Mouse (Mus musculus) midbrain, postnatal 0 days (tissue): ENCODE measurements around the gene Thsd4. TPM values are rescaled to one million over a fixed set of nuclear protein-coding genes. Genes with fewer than 3 reads are reported as not detected.

Experiments
- ATAC-seq: fragments of 200-750 bp; cut with Nextera tagmentation; 2 replicates; pipeline ENCODE4 v1.8.0; 2017; ENCODE audit warnings: moderate number of reproducible peaks, mild to moderate bottlenecking, moderate TSS enrichment, moderate library complexity; ENCODE audit not compliant: low FRiP score
- DNase-seq: peaks from one replicate; pipeline ENCODE4 v3.0.0-alpha.2; 2015; ENCODE audit warnings: low spot score
- H3K27ac ChIP-seq: fragments of 300-500 bp; sonication (generic); 2 replicates; pipeline ENCODE4 v1.5.1; 2014; ENCODE audit warnings: low read depth, mild to moderate bottlenecking, low read length, mixed read lengths
- H3K27me3 ChIP-seq: fragments of 300-500 bp; sonication (generic); 2 replicates; pipeline ENCODE4 v1.6.1; 2014; ENCODE audit warnings: low read length, control low read depth, mixed read lengths; ENCODE audit not compliant: insufficient read depth
- H3K36me3 ChIP-seq: fragments of 300-500 bp; sonication (generic); 2 replicates; pipeline ENCODE4 v1.6.1; 2014; ENCODE audit warnings: low read length, control low read depth, mixed read lengths; ENCODE audit not compliant: insufficient read depth
- H3K4me1 ChIP-seq: fragments of 300-500 bp; sonication (generic); 2 replicates; pipeline ENCODE4 v1.6.1; 2014; ENCODE audit warnings: mild to moderate bottlenecking, control low read depth, antibody characterized with exemption, low read length, mixed read lengths; ENCODE audit not compliant: insufficient read depth
- H3K4me2 ChIP-seq: fragments of 300-500 bp; sonication (generic); 2 replicates; pipeline ENCODE4 v1.6.1; 2014; ENCODE audit warnings: low read depth, mild to moderate bottlenecking, low read length, mixed read lengths; ENCODE audit not compliant: poor library complexity, severe bottlenecking
- H3K4me3 ChIP-seq: fragments of 300-500 bp; sonication (generic); 2 replicates; pipeline ENCODE4 v1.5.1; 2014; ENCODE audit warnings: low read depth, mild to moderate bottlenecking, low read length, moderate library complexity
- H3K9ac ChIP-seq: fragments of 300-500 bp; sonication (generic); replicated peaks from 2 replicates; pipeline ENCODE4 v1.6.1; 2014; ENCODE audit warnings: mild to moderate bottlenecking, low read length, moderate library complexity, mixed read lengths; ENCODE audit not compliant: poor library complexity, severe bottlenecking
- H3K9me3 ChIP-seq: fragments of 300-500 bp; sonication (generic); 2 replicates; pipeline ENCODE4 v1.6.1; 2016; ENCODE audit warnings: low read length, control low read depth
- CTCF ChIP-seq: IDR thresholded peaks from 2 replicates; pipeline ENCODE4 v1.5.1; 2016; ENCODE audit warnings: antibody characterized with exemption, mild to moderate bottlenecking
- WGBS: fragments of 180-500 bp; shearing (Covaris S2); extraction: QIAGEN DNeasy Blood & Tissue Kit; methylation state at CpG from one replicate; pipeline ENCODE4 v1.1.7; 2014; 5-methylcytosine and 5-hydroxymethylcytosine counted together
- polyA plus RNA-seq: library from polyadenylated mRNA; unstranded; fragments of >200 nt; fragmentation: Nextera tagmentation; extraction: Ambion mirVana; gene quantifications from 2 replicates; pipeline ENCODE4 v1.2.1, GENCODE M21; 2015
- total RNA-seq: library from RNA; depleted of rRNA; stranded (reverse); fragments of >200 nt; gene quantifications from 2 replicates; pipeline ENCODE4 v1.2.3, GENCODE M21; 2014

Thsd4 gene
- total and polyA plus RNA-seq, 2 experiments from 2014 or later = 4.8 to 23.6 TPM

GRCm38 (mm10) chr9:60020444-60020843 lies 501.4 kb downstream of the Thsd4 start:
- 94% methylated on average over 1 of the region's 1 CpGs for WGBS
- Histone ChIP-seq H3K27ac (no peak overlapping the region), H3K9me3 (no peaks in the 10 kb centered on the region), H3K4me3 (no peak overlapping the region), H3K9ac (no peak overlapping the region), H3K36me3 (no peaks in the 10 kb centered on the region), H3K4me1 (no peaks in the 10 kb centered on the region), H3K27me3 (no peaks in the 10 kb centered on the region), H3K4me2 (no peak overlapping the region)
- DNase-seq (no peak), ATAC-seq (no peak)
- no peak for TF ChIP-seq CTCF

- Histone ChIP-seq H3K36me3 (no peaks in the 10 kb centered on the region), H3K27ac (no peak overlapping the region), H3K4me2 (no peak overlapping the region), H3K9ac (no peak overlapping the region), H3K4me3 (no peak overlapping the region), H3K4me1 (no peaks in the 10 kb centered on the region), H3K9me3 (no peaks in the 10 kb centered on the region), H3K27me3 (no peaks in the 10 kb centered on the region)
- no peak for TF ChIP-seq CTCF
- WGBS = 50% methylated on average over 1 of the region's 1 CpGs
- ATAC-seq = no peak
- peak; percentile 26 for DNase-seq
Measured at GRCm38 (mm10) chr9:60010285-60010684, 511.6 kb downstream of the Thsd4 start.

DNA sequence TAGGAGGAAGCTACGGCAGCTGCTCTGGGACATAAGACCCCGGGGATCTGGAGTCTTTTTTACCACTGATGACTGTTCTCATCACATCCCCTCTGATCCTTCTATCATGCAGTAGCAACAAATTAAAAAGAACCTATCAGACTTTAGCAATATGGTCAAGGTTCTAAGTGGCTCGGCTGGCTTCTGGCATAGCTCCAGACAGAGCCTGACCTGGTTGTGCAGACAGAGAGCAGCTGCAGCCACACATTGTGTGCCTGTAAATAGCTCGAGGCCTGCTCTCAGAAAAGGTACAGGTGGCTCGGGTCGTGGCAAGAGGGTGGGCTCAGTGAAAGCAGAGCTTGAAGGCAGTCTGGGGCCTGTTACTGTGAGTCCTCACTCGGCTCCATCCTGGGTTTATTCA lies 512.9 kb downstream of the Thsd4 start:
- Histone ChIP-seq H3K4me3 (no peak overlapping the region), H3K9me3 (no peaks in the 10 kb centered on the region), H3K4me2 (no peak overlapping the region), H3K27ac (no peak overlapping the region), H3K36me3 (no peaks in the 10 kb centered on the region), H3K4me1 (no peaks in the 10 kb centered on the region), H3K27me3 (no peaks in the 10 kb centered on the region), H3K9ac (no peak overlapping the region)
- TF ChIP-seq CTCF = no peak
- ATAC-seq (no peak), DNase-seq (peak; percentile 40)
- 46% methylated on average over 7 of the region's 7 CpGs for WGBS

GRCm38 (mm10) chr9:60002323-60002722 lies 519.5 kb downstream of the Thsd4 start:
- Histone ChIP-seq H3K4me3 (no peak overlapping the region), H3K4me2 (no peak overlapping the region), H3K27me3 (no peaks in the 10 kb centered on the region), H3K9ac (no peak overlapping the region), H3K27ac (no peak overlapping the region), H3K36me3 (no peaks in the 10 kb centered on the region), H3K4me1 (no peaks in the 10 kb centered on the region), H3K9me3 (no peaks in the 10 kb centered on the region)
- no peak for DNase-seq
- TF ChIP-seq CTCF = no peak
- no peak for ATAC-seq
- 89% methylated on average over 8 of the region's 8 CpGs for WGBS

- DNase-seq (no peak), ATAC-seq (no peak)
- Histone ChIP-seq H3K27ac (no peak overlapping the region), H3K4me1 (no peaks in the 10 kb centered on the region), H3K27me3 (no peaks in the 10 kb centered on the region), H3K9ac (no peak overlapping the region), H3K4me3 (no peak overlapping the region), H3K4me2 (no peak overlapping the region), H3K9me3 (no peaks in the 10 kb centered on the region), H3K36me3 (no peaks in the 10 kb centered on the region)
- no peak for TF ChIP-seq CTCF
- WGBS = 88% methylated on average over 3 of the region's 3 CpGs
Measured at GRCm38 (mm10) chr9:60001444-60001843, 520.4 kb downstream of the Thsd4 start.

- no peaks in the 10 kb centered on the region for H3K9me3 ChIP-seq
- H3K27ac ChIP-seq = no peak overlapping the region
- H3K27me3 ChIP-seq = no peaks in the 10 kb centered on the region
- ATAC-seq (no peak), DNase-seq (no peak)
- no peaks in the 10 kb centered on the region for H3K4me1 ChIP-seq
- no peak overlapping the region for H3K9ac ChIP-seq
- WGBS = 79% methylated on average over 4 of the region's 4 CpGs
- H3K4me2 ChIP-seq = no peak overlapping the region
- no peak for TF ChIP-seq CTCF
- no peaks in the 10 kb centered on the region for H3K36me3 ChIP-seq
- no peak overlapping the region for H3K4me3 ChIP-seq
Measured at GRCm38 (mm10) chr9:59997725-59998124, 524.1 kb downstream of the Thsd4 start.
